Mouse (Mus musculus) layer of hippocampus, adult 9-11 months (tissue): ENCODE measurements around the gene Gsx2.

Experiments
- DNase-seq: peaks from one replicate; pipeline ENCODE4 v3.0.0; 2022

The Gsx2 gene

DNA sequence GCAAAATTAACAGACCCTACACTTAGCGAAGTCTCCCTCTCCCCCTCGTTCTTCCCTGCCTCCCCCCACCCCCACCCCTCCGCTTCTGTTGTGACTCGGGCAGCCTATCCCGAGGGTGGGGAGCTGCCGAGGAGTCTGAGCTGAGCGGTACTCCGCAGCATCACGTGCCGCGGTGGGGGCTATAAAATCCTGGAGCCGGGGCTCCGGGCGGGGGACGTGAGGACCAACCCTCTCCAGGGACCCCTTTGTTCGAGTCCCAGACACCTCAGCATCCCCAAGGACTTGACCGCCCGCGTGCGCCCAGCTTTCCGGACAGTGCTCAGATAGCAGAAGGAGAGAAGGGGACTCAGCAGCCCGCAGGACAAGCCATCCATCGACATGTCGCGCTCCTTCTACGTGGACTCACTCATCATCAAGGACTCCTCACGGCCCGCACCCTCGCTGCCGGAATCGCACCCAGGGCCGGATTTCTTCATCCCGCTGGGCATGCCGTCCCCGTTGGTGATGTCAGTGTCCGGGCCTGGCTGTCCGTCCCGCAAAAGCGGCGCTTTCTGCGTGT is at the start of gene Gsx2:
Gene Gsx2 (plus strand): TSS at position 219 of the 559 bp plus-strand sequence.
- DNase-seq, result no peak

DNA sequence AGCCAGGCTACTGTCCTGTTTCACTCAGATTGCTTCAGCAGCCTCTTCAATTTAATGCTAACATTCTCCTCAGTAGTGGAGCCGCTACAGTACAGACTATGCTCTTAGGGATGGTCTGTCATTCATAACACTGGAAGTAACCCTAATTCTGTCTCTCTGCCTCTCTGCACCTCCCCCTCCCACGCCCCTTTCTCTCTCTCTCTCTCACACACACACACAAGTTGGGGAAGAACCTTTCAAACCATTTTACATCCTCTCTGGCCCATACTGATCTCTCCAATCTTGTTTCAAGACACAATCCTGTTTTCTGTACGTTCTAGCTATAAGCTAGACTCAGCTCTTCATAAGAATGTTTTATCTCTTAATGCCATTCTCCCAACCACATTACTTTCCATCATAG is 39.9 kb upstream of the Gsx2 start:
- DNase-seq, result no peak

DNA sequence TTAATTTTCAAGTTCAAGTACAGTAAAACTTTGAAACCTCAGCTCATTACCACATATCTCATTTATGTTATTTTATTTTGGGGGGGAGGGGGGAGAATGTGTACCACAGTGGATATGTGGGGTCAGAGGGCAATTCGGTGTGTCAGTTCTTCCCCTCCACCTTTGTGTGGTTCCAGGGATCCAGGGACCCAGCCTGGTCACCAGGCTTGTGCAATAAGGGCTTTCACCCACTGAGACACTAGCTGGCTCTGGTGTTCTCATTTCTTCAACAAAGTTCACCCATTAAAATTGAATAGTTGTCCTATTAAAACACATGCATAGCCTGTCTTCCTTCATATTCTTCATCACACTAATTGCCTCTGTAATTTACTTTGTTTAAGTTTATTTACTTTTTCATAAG is 36.1 kb upstream of the Gsx2 start:
- no peak for DNase-seq

DNA sequence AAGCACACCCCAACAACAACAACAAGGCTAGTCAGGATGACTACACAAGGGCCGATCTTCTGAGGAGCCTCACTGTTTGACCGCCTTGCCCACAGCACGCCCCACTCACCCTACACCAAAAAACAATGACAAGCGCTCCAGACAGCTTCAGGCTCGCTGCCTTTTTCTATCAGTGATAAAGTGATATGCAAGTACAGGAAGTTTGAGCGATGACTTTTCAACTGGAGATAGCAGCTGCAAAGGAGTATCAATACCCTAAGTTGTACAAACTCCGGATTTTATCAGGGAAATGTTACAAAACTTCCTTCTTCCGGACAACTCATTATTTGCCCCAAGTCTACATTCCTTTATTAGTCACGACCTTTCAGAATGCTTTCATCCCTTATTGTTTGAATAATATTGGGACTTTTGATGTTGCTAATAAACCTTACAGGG is 32.4 kb upstream of the Gsx2 start:
- DNase-seq, result no peak

DNA sequence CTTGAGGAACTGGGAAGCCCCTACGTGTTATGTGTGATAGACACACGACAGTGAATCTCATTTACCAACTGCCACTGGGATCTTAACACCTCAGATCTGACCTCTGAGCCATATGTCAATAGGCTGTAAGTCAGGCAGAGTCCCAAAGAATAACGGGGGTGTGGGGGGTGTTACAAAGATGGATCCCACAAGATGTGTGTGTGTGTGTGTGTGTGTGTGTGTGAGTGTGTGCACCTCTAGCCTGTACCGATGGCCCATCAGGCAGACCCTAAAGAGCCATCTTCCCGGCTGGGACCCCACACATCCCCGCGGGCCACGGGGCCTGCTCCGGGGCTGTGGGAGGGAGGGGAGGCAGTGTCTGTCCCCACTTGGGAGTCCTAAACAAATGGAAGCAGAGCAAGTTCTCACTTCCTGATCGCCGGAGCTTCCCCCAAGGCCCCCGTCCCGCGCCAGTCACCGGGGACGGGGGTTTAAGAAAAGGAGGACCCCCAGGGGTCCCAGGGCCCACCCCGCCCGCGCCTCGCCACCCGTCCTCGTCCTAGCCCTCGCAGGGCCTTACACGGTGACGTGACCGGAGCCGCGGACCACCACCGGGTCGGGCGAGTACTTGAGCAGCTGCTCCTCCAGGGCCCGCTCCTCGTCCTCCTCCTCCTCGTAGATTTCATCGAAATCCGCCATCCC is 31.6 kb upstream of the Gsx2 start:
- peak; percentile 24 for DNase-seq

DNA sequence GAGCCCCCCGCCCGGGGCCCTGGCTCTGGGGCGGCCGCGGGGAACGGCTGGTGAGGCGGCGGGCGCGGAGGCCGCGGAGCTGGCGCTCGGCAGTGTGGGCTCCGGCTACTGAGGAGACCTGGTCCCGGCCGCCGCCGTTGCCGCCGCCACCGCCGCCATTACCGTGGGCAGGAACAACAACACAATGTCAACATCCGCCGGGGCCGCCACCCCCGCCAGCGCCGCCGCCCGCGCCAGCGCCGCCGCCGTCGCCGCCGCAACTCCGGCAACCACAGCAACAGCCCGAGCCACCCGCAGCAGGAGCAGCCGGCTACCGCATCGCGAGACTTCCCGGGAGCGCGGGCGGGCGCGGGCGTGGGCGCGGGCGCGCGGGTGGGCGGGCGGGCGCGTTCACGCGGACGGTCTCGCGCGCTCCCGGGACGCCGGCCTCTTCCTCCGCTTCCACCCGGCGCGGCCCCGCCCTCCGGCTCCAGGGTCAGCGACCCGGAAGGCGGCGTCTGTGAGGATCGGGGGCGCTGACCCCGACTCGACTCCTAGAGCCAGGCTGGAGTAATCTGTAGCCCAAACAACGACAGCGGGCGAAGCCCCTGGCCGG is 31.0 kb upstream of the Gsx2 start, which contains the start of gene Chic2:
Gene Chic2 (minus strand): TSS at position 465 of the 595 bp plus-strand sequence.
- peak; percentile 83 for DNase-seq

DNA sequence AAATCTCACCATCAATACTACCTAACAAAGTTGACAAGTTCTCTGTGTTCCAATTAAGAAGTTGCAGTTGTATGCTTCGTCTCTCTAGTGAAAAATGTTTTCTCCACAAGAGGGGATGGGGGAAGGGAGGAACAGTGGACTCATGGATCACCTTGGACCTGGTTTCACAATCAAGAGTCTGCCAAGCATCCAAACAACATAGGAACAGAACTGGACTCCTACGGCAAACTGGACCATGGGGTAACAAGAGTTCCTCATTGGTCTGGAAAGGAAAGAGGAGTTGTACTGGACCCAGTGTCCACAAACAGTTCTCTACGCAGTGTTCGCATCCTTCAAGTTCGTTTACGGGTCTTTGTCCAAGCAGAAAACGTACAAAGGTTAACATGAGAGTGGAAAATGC is 30.0 kb upstream of the Gsx2 start:
- DNase-seq, result no peak

DNA sequence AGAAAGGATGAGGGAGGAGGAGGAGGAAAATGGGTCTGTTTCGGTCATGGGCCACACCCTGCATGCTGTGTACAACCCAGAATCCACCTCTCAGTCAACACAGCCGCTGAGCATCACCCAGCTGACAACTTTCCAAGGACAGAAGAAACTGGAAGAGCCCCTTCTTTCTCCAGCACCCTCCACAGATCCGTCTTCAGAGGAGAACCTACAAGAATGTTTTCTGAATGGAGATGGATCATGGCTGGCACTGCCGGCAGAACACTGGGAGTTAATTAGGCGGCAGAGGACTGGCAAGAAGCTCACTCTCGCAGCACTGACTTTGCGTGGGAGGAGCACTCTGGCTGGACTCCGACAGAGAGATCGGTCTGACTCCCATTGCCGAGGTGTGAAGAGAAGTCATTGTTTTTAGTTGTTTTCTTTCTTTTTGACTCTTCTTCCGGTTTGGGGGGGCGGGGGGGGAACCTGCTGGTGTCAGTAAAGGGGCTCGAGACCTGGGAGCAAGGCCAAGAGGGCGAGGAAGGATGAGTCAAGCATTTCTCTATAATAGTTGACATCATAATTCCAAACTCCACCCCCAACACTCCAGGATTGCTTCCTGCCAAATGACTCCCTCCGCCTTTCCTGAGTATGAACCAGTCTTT is 28.6 kb upstream of the Gsx2 start:
- peak; percentile 60 for DNase-seq

DNA sequence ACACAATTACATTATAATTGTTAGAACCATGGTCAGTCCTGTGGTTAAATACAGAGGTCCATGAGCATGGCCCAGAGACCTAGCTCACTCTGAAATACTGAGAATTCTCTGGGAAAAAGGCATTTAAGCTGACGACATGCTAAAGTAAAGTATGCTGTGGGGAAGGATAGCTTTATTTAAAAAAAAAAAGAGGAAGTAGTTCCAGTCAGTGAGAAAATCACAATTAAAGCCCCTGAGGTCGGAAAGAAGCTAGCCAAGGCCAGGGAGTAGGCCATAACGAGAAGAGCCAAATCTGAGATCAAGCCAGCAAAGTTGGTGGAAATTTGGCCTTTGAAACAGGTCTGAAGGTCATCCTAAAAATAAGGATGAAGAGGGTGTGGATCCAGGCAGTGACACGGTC is 24.3 kb upstream of the Gsx2 start:
- no peak for DNase-seq

DNA sequence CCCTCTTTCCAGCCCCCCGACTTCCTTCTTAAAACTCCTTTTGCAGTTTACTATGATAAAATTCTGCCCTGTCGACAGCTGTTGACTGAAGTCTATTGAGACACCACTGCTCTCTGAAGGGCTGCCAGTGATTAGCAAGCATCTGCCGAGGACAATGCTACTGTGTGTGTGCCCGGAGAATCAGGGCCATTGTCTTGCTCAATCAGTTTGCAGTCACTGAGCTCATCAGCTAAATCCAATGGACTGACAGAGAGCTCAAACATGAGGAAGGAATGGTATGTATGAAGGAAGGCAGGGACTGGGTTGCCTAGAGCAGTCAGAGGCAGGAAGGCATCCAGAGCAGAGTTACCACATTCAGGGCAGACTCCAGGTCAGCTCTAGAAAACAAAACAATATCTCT is 12.2 kb upstream of the Gsx2 start:
- DNase-seq, result peak; percentile 49

DNA sequence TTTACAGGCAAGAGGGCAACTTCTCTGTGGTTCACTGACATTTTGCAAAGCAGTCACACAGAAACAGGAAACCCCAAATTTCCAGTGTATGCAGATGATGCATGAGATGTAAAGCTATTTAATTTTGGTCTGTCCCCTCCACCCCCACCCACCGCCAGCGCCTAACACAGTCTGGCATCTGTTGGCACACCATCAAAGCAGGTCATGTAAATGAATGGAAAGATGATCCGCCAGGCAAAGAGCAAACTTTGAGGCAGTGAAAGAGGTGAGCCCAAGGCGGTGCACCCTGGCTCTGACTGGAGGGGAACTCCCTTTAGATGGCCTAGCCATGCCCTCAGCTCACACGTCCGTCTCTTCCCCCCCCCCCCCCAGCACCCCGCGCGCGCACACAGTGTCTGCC is 8.7 kb upstream of the Gsx2 start:
- DNase-seq, result no peak

DNA sequence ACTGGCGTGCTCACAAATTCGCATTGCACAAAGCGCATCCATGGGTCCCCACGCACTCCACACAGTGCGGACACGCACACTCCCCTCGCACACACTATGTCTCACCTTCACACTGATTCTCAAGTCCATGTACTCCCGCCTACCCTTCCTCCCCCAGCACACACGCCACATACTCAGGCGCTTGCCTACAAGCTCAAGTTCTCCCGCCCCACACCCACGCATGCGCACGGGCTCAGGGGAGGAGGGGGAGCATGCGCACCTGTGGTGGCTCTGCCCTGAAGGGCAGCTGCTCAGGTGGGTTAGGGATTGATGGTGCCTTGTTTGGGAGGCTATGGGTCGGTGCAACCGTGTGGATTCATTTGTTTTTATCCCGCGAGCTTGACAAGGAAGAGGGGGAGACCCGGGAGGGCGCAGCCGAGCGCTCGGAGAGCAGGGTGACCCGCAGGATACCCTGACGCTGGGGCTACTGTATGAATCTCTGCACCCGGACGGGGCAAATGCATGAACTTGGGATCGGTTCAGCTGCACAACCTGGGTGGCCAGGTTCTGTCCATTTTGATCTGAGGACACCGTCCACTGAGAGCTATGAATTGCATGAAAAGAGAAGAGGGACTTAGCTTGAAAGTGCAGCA is 8.2 kb upstream of the Gsx2 start:
- DNase-seq, result no peak

DNA sequence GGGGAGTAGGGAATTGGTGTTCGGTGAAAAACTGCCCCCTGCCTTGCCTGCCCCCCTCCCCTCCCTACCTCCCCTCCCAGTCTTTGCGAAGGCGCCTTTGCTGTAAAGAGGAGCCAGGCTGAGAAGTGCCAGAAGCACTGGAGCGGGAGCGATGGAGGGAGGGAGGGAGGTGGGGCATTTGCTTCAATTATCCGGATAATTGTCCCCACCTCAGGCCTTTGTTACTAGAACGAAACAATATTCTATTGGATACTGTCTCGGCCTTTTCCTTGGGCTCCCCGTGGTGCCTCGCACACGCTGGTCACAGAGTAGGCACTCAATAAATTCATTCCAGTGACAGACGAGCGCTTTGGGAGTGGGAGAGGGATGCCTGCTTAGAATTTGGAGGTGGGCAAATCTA is 5.3 kb upstream of the Gsx2 start:
- no peak for DNase-seq

DNA sequence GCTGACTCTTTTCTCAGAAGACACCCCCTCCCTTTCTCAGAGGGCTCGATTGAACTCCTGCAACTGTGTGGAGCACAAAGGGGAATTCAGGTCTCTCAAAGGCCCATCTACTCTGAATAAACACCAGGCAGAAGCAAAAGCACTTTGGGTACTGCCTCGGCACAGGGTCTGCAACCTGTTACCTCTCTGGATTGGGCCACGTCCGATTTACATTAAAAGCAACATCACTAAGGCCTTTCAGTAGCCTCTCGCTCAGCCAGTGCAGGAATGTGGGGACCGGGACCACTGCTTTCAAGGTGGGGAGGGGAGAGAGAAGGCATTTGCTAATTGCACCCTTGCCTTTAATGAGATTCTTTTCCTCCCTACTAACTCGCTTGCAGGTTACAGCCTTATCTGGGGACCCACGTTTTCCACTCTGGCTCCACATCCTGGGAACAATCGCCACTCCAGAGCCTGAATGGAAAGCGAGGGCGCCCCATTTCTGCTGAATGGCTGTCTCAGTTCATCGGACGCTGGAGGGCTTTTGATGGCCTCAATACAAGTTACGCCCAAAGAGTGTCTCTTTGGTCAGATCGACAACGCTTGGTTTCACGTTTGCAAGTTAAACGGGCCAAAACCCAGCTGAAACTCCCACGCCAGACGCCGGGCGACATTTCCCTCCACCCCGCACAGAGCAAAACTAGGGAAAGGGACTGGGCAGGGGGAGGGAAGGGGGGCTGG is 4.6 kb upstream of the Gsx2 start:
- no peak for DNase-seq

DNA sequence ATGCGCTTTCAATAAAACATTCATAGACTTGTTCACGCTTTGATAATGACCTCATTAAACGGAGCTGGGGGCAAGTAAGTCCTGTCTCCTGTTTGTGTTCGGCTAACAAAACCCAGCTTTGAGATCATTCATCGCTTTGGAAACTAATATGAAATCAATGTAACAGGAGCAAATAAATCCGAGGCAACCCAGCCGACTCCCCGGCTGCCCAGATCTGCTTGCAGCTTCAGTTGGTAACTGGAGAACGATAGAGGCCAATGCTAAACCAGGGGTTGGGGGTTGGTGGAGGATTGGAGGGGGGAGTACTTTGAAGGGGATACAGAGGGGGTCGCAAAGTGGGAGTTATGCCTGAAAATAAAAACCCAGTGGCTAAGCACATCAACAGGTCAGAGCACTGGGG is 3.5 kb upstream of the Gsx2 start:
- no peak for DNase-seq

DNA sequence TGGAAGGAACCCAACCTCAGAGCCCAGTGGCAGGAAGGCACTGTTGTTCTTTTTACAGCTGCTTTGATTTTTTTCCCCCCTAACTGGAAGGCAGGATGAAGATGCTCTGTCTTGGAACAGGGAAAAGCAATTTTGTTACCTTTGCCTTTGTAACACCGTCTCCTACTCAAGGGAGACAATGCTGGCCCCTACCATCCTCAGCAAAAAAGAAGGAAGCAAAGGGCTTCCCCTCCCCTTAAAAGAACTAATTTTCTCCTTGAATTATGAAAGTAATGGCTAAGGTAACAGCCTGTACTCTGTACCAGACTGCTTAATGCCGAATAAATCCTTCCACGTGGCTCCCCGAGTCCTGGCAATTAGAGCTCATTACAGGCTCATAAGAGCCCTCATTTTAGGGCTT is 2.9 kb upstream of the Gsx2 start:
- DNase-seq, result no peak

DNA sequence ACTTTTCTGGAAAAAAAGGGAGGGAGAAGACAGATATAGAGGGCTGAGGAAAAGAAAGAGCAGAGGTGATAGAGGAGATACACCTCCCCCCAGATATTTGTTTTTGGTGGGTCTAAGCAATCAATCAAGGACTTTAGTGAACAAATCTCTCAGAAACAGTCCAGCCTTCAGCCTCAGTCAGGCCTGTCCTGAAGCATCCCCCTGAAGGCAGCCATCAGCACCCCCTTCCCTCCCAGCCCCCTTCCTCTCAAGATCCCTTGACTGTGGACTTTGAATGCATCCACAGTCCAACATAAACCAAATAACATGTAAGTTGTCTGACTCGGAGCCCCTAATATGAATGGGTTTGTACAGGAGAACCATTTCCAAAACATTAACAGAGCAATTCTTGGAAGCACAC is 2.2 kb upstream of the Gsx2 start:
- no peak for DNase-seq

DNA sequence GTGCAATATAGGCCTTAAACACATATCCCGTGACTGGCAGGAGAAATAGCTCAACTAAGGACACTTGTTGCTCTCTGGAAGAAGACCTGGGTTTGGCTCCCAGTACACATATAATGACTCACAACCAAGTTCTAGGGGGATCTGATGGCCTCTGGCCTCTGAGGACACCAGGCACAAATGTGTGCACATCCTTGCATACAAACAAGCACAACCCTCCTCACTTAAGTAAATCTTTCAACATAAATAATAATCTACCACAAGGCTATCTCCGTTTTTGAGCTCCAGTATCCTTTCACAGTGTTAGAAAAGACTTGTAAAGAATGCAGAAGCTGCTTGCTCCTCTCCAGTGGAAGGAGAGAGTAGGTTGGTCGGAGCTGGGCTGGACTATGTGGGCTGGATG is 1.7 kb upstream of the Gsx2 start:
- no peak for DNase-seq

DNA sequence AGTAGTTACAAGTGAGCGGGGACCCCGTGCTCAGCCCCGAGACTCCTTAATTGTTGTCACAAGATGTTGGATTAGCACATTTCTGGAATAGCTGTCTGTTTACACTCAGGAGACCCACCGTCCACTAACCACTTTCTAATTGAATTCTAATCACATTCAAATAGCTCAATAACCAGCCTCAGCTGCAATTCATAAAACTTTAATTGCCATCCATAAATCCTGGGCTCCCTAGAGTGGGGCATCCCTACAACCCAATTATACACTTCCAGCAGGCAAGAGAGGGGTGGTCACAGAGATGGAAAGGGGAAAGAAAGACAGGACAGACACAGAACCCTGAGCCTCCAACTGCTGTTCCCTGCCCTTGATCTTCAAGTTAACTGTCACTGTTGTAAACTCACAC is 1.3 kb upstream of the Gsx2 start:
- no peak for DNase-seq

DNA sequence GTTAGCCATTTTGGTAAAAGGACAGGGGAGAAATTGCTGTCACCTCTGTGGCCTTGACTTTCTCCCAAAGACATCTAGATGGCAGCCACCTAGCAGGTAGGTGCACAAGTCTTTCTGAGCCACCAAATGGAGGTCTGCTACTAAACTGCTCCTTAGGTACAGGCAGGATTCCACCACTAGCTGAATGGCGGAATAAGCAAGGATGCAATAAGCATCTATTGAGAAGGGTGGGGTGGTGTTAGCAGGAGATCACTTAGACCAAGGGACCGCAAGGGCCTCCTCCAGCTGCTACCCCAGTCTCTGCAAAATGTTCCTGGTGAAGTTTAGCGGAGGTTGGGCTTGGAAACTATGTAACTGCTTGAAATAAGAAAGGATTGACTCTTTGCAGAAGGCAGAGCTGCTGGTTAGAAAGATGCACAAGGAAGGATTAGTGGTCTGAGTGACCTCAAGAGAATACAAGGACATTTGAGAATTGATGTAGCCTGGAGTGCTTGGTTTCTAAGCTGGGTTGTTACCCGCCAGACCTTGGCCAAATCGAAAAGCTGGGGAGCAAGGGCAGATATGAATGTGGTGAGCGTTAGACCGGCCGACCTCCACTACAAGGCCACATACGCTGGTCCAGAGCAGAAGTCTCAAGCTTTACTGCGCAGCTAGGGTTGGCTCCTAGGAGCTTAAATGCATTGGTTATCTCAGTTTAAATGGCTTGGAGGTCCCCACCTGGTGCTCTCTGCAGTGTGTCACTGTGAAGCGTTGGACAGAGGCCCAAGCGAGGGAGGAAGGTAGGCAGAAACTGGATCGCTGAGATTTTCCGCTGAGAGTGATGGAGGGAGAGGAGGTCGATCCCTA is 641 bp upstream of the Gsx2 start:
- no peak for DNase-seq

DNA sequence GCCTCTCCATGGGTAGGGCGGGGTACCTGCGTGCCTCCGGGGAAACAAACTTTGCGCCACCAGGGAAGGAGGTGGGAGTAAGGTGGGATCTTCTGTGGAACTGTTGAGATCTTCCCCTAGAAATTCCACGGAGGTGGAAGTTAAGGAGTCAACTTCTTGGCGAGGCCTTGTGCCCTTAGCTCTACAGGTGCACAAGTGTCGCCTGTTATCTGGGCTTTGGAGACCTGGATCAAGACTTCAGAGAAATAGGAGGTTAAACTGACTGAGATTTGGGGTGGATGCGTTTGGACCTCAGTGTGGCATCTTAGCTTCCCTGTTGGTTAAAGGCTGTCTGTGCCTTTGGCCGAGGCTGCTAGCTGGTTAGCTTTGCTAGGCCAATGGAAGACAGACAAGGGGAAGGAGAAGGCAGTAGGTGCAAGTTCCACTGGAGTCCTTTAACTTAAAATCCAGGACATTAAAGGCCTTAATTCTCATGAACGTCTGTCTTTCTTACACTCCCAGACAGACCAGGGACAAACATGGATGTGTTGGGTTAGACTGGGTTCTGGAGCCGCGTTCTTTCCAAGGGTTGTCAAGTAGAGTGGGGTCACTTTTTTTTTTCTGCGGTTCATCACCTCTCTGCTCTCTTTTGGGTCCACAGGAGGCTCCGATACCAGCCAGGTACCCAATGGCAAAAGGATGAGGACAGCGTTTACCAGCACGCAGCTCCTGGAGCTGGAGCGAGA is 1.1 kb downstream of the Gsx2 start:
- DNase-seq, result no peak

DNA sequence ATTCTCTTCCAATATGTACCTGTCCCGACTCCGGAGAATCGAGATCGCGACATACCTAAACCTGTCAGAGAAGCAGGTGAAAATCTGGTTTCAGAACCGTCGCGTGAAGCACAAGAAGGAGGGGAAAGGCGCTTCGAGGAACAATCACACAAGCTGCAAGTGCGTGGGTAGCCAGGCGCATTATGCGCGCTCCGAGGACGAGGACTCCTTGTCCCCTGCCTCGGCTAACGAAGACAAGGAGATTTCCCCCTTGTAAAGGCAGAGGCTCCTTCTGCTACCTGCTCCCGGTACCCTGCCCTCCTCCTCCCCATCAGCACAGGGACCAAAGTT is 1.6 kb downstream of the Gsx2 start:
- DNase-seq, result no peak
